Mouse (Mus musculus) ES-E14 (cell line): ENCODE results near the gene Selenok. TPM values are rescaled to one million over a fixed set of nuclear protein-coding genes. Genes with fewer than 3 reads are reported as not detected.

Source experiments
- DNase-seq: peaks from one replicate; pipeline ENCODE4 v3.0.0-alpha.2; 2013; ENCODE audit warnings: low read depth, low spot score
- H3K27ac ChIP-seq: 2 replicates; pipeline ENCODE4 v1.5.1; 2012; ENCODE audit warnings: low read depth, mild to moderate bottlenecking, low read length, moderate library complexity, mixed read lengths; ENCODE audit not compliant: poor library complexity, insufficient read depth, severe bottlenecking
- H3K36me3 ChIP-seq: 2 replicates; pipeline ENCODE4 v1.6.1; 2012; ENCODE audit warnings: mild to moderate bottlenecking, low read length, moderate library complexity, mixed read lengths; ENCODE audit not compliant: control insufficient read depth, poor library complexity, insufficient read depth, severe bottlenecking
- H3K4me1 ChIP-seq, 2 experiments: fragments of 150-350 bp in 1 of 2; sonication (generic) in 1 of 2; 2 replicates each; pipeline ENCODE4 v1.6.1; 2012; ENCODE audit warnings: low read length in 2 of 2, mild to moderate bottlenecking in 1 of 2, mixed read lengths in 1 of 2; ENCODE audit not compliant: control insufficient read depth in 2 of 2, insufficient read depth in 2 of 2, poor library complexity in 1 of 2
- H3K4me3 ChIP-seq, 2 experiments: fragments of 150-350 bp in 1 of 2; sonication (generic) in 1 of 2; 2 replicates each; pipeline ENCODE4 v1.5.1; 2012; ENCODE audit warnings: low read length in 2 of 2, low read depth in 1 of 2, mild to moderate bottlenecking in 1 of 2, mixed read lengths in 1 of 2; ENCODE audit not compliant: insufficient read depth in 1 of 2, poor library complexity in 1 of 2, severe bottlenecking in 1 of 2
- H3K9ac ChIP-seq: 2 replicates; pipeline ENCODE4 v1.6.1; 2012; ENCODE audit warnings: low read depth, mild to moderate bottlenecking, low read length, mixed read lengths; ENCODE audit not compliant: poor library complexity, insufficient read depth, severe bottlenecking
- H3K9me3 ChIP-seq: fragments of 150-350 bp; sonication (generic); 2 replicates; pipeline ENCODE4 v1.6.1; 2012; ENCODE audit warnings: low read depth, mild to moderate bottlenecking, low read length; ENCODE audit not compliant: control insufficient read depth, insufficient read depth
- CHD2 ChIP-seq: IDR thresholded peaks from 2 replicates; pipeline ENCODE4 v1.6.1; 2014; ENCODE audit warnings: mild to moderate bottlenecking, low read depth, low read length, inconsistent platforms
- HCFC1 ChIP-seq: IDR thresholded peaks from 2 replicates; pipeline ENCODE4 v1.6.1; 2012; ENCODE audit warnings: low read length, inconsistent platforms, borderline replicate concordance; ENCODE audit not compliant: insufficient read depth
- MAFK ChIP-seq: IDR thresholded peaks from 2 replicates; pipeline ENCODE4 v1.6.1; 2014; ENCODE audit warnings: mild to moderate bottlenecking, low read depth, low read length, inconsistent platforms; ENCODE audit not compliant: insufficient read depth
- ZC3H11A ChIP-seq: IDR thresholded peaks from 2 replicates; pipeline ENCODE4 v1.6.1; 2012; ENCODE audit warnings: low read depth, mild to moderate bottlenecking, inconsistent platforms, low read length, borderline replicate concordance
- ZNF384 ChIP-seq: IDR thresholded peaks from 2 replicates; pipeline ENCODE4 v1.6.1; 2012; ENCODE audit warnings: low read depth, low read length, inconsistent platforms
- in situ Hi-C, 2 experiments: fragments of 600-800 bp; cut with MboI; formaldehyde crosslinking; loops; one replicate each; pipeline ENCODE4 v1.15.1; 2025; ENCODE audit warnings: low sequenced_read_pairs in 2 of 2, inconsistent platforms in 1 of 2; ENCODE audit not compliant: unreplicated experiment in 2 of 2
- total RNA-seq: library from RNA; depleted of rRNA; stranded (reverse); fragments of 300-350 nt; gene quantifications from 2 replicates; pipeline ENCODE4 v1.2.3, GENCODE M21; 2012

Gene Selenok
- total RNA-seq, 1 experiment: 90.0 TPM

- no peaks in the 10 kb centered on the region for H3K9me3 ChIP-seq
- no peak overlapping the region for H3K4me3 ChIP-seq
- H3K9ac ChIP-seq: no peak overlapping the region
- H3K27ac ChIP-seq: no peak overlapping the region
- 0 out of 4 replicates have a peak, but pooled peaks cover 0 to 1% of the 10 kb centered on the region in 2 experiments for H3K4me1 ChIP-seq
- no peak for TF ChIP-seq ZC3H11A
- TF ChIP-seq HCFC1: no peak
- no peak for TF ChIP-seq MAFK
- TF ChIP-seq CHD2: no peak
- TF ChIP-seq ZNF384: no peak
- in situ Hi-C loops: no loop called here
- DNase-seq: no peak
- H3K36me3 ChIP-seq: peaks cover 25% of the 10 kb centered on the region
These were observed 8.8 kb downstream of the Selenok start for GRCm38 (mm10) chr14:29976927-29977326.

- Histone ChIP-seq H3K36me3 (peaks cover 26% of the 10 kb centered on the region), H3K9ac (peak within 1 kb of the TSS; percentile 95), H3K27ac (peak within 1 kb of the TSS; percentile 84), H3K4me3 (peak within 1 kb of the TSS; percentile 94 to 97), H3K9me3 (no peaks in the 10 kb centered on the region), H3K4me1 (no peaks in the 10 kb centered on the region)
- TF ChIP-seq HCFC1: peak; percentile 89
- no peak for TF ChIP-seq MAFK
- no peak for TF ChIP-seq ZC3H11A
- TF ChIP-seq ZNF384: peak; percentile 96
- TF ChIP-seq CHD2: no peak
- peak; percentile 68 for DNase-seq
- in situ Hi-C loops: no loop called here
These were observed 10.4 kb downstream of the Selenok start, which contains the start of gene Actr8 for GRCm38 (mm10) chr14:29978254-29979204. TSS of gene Actr8 (plus strand) at chr14:29978337.

DNA sequence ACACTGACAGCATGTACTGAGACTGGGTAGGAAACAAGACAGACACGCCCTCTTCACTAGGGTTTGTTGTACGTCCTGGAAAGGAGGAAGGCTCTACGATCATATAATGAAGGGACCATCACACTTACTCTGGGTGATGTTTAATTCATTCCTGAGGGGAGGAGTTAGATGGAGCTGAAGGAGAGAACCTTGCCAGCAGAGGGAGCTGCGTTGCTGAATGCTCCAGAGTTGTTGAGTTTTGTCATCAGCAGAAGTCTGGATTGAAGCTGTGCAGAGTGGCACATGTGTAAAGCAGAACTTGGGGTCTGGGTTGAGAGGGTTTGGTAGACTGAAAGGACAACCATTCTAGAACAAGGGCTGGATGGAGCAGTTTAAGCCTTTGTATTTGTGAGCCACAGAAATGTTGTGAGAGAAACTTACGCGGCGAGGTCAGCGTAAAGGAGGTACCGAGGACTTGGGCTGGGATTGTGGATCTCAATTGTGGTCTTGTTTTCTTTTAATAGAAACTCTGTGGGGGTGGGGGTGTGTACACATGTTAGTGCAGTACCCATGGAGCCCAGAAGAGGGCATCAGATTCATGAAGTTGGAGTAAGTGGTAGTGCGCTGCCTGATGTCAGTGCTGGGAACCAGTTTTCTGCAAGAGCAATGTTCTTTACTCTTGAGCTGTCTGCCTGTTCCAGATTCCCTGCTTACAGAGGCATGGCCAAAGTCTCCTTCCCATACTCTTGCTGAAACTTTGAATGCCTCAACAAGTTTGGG lies 12.5 kb downstream of the Selenok start:
- DNase-seq: peak; percentile 46
- Histone ChIP-seq H3K27ac (no peak overlapping the region), H3K4me1 (no peaks in the 10 kb centered on the region), H3K4me3 (no peak overlapping the region), H3K36me3 (peaks cover 34% of the 10 kb centered on the region), H3K9me3 (no peaks in the 10 kb centered on the region; the same call in 1 of the 2 replicates), H3K9ac (no peak overlapping the region)
- TF ChIP-seq CHD2 (no peak), ZC3H11A (no peak), HCFC1 (no peak), MAFK (no peak), ZNF384 (no peak)
- in situ Hi-C loops: no loop called here

DNA sequence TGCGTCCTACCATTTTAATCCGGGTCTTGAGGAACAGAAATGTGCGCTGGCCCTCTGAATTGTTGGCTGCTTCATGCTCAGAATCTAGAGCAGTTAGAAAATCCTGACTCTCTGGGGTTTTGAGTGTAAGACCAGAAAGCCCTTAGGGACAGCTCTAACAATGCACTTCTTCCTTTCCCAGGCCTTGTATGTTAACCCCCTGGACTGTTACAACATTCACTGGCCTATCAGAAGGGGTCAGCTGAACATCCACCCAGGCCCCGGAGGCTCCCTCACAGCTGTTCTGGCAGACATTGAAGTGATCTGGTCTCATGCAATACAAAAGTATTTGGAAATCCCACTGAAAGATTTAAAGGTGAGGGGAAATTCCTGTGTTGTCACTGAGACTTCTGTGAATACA lies 18.0 kb downstream of the Selenok start:
- in situ Hi-C loops: no loop called here
- H3K9ac ChIP-seq: no peak overlapping the region
- H3K27ac ChIP-seq: no peak overlapping the region
- peaks cover 72% of the 10 kb centered on the region for H3K36me3 ChIP-seq
- H3K4me3 ChIP-seq: no peak overlapping the region
- TF ChIP-seq CHD2 (no peak), MAFK (no peak), ZNF384 (no peak), ZC3H11A (no peak), HCFC1 (no peak)
- H3K4me1 ChIP-seq: no peaks in the 10 kb centered on the region
- H3K9me3 ChIP-seq: no peaks in the 10 kb centered on the region; the same call in 1 of the 2 replicates
- no peak for DNase-seq
